Mouse (Mus musculus) E14TG2a.4 (cell line): ENCODE measurements around the gene Dbt.
A peak's percentile ranks its signal among the peaks of the same experiment; 100 is the strongest.

Experiments used
- H3K27me3 ChIP-seq: 2 replicates; pipeline ENCODE4 v1.6.1; 2014; ENCODE audit warnings: low read length, control low read depth; ENCODE audit not compliant: insufficient read depth
- H3K36me3 ChIP-seq: 2 replicates; pipeline ENCODE4 v1.6.1; 2014; ENCODE audit warnings: low read length, control low read depth; ENCODE audit not compliant: insufficient read depth
- H3K4me1 ChIP-seq: replicated peaks from 2 replicates; pipeline ENCODE4 v1.6.1; 2014; ENCODE audit warnings: low read depth, low read length, control low read depth
- H3K4me3 ChIP-seq: replicated peaks from 2 replicates; pipeline ENCODE4 v1.5.1; 2014; ENCODE audit warnings: mild to moderate bottlenecking, low read length
- H3K9me3 ChIP-seq: 2 replicates; pipeline ENCODE4 v1.6.1; 2014; ENCODE audit warnings: low read length, control low read depth
- CTCF ChIP-seq: conservative IDR thresholded peaks from 2 replicates; pipeline ENCODE4 v1.5.1; 2014; ENCODE audit warnings: low read length
- NANOG ChIP-seq: IDR thresholded peaks from 2 replicates; pipeline ENCODE4 v1.6.1; 2014; ENCODE audit warnings: borderline replicate concordance, low read length, mixed read lengths
- POU5F1 ChIP-seq: IDR thresholded peaks from 2 replicates; pipeline ENCODE4 v1.6.1; 2014; ENCODE audit warnings: low read length, borderline replicate concordance

Gene Dbt

DNA sequence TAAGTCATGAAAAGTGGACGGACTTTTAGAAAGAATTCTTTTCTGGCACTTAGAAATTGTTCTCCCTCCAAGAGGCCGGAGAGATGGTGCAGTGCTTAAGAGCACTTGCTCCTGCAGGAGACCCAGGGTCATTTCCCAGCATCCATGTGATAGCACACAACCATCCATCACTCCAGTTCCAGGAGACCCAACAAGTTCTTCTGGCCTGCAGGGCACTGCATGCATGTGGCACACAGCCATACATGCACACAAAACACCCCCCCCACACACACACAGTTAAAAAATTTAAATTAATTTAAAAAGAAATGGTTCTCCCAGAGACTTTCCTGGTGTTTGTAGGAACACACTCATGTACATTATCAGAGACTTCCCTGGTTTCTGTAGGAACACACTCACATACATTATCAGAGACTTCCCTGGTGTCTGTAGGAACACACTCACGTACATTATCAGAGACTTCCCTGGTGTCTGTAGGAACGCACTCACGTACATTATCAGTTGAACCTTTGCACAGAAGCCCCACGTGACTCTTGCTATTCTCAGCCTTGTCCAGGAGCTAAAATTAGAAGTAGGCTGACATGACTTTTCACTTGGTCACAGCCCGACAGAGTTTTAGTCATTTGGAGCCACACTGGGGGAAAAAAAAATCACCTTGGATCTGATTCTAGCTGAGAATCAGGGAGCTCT, 49.7 kb downstream of the Dbt start, which contains the start of gene Lrrc39:
Lrrc39 (plus strand) TSS at position 566 of the 687 bp plus-strand sequence.
- Histone ChIP-seq H3K27me3 (no peaks in the 10 kb centered on the region), H3K4me1 (no peaks in the 10 kb centered on the region), H3K36me3 (no peaks in the 10 kb centered on the region), H3K9me3 (peaks cover 17% of the 10 kb centered on the region), H3K4me3 (no peak within 1 kb of the TSS)
- TF ChIP-seq CTCF (no peak), NANOG (no peak), POU5F1 (no peak)

GRCm38 (mm10) chr3:116563095-116563492, 50.2 kb downstream of the Dbt start:
- Histone ChIP-seq H3K4me3 (no peak overlapping the region), H3K27me3 (no peaks in the 10 kb centered on the region), H3K9me3 (peaks cover 17% of the 10 kb centered on the region), H3K36me3 (no peaks in the 10 kb centered on the region), H3K4me1 (no peaks in the 10 kb centered on the region)
- TF ChIP-seq POU5F1 (no peak), NANOG (no peak), CTCF (no peak)

DNA sequence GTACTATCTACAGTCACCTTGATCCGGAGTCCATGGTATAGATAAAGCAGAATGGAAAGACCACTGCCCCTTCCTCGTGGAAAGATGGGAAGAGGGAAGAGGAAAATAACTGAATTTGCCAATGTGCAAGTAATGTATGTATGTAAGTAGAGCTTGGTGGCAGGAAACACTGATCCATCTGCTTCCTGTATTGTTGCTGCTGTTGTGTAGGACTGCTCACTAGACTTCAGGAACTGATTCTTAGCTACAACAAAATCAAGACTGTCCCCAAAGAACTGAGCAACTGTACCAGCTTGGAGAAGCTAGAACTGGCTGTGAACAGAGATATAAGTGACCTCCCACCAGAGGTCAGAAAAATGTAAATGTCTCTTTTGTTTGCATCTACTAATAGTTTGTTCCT, 57.8 kb downstream of the Dbt start:
- Histone ChIP-seq H3K9me3 (peaks cover 11% of the 10 kb centered on the region), H3K36me3 (no peaks in the 10 kb centered on the region), H3K4me3 (no peak overlapping the region), H3K27me3 (no peaks in the 10 kb centered on the region), H3K4me1 (no peaks in the 10 kb centered on the region)
- TF ChIP-seq NANOG (no peak), CTCF (no peak), POU5F1 (no peak)

- Histone ChIP-seq H3K36me3 (peaks cover 24% of the 10 kb centered on the region), H3K4me1 (peaks cover 17% of the 10 kb centered on the region), H3K4me3 (no peak overlapping the region), H3K9me3 (no peaks in the 10 kb centered on the region), H3K27me3 (no peaks in the 10 kb centered on the region)
- TF ChIP-seq NANOG (peak; percentile 49; the same call in 1 of the 2 replicates), CTCF (peak; percentile 23; the same call in 1 of the 2 replicates), POU5F1 (no peak)
Observed at GRCm38 (mm10) chr3:116577286-116577685, 64.4 kb downstream of the Dbt start.

DNA sequence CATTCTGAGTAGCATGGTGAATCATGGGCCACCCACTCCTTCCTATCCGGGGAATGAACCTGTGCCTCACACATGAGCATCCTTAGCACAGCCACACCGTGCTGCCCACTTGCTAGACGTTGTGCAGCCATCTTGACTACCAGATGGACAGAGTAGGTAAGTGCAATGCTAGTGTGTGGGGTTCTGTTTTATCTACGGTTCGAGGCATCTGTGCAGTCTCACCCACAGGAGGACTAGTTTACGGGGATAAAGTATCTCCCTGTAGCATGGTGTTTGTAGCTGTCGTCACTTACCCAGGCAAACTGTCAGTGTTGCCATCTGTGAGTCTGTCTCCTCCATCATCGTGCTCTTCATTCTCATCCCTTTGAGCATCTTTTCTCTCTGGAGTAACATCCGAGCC, 69.3 kb downstream of the Dbt start:
- TF ChIP-seq POU5F1 (no peak), NANOG (no peak), CTCF (no peak)
- peaks cover 70% of the 10 kb centered on the region for H3K36me3 ChIP-seq
- no peak overlapping the region for H3K4me3 ChIP-seq
- H3K9me3 ChIP-seq = no peaks in the 10 kb centered on the region
- H3K27me3 ChIP-seq = no peaks in the 10 kb centered on the region
- peaks cover 11% of the 10 kb centered on the region for H3K4me1 ChIP-seq

DNA sequence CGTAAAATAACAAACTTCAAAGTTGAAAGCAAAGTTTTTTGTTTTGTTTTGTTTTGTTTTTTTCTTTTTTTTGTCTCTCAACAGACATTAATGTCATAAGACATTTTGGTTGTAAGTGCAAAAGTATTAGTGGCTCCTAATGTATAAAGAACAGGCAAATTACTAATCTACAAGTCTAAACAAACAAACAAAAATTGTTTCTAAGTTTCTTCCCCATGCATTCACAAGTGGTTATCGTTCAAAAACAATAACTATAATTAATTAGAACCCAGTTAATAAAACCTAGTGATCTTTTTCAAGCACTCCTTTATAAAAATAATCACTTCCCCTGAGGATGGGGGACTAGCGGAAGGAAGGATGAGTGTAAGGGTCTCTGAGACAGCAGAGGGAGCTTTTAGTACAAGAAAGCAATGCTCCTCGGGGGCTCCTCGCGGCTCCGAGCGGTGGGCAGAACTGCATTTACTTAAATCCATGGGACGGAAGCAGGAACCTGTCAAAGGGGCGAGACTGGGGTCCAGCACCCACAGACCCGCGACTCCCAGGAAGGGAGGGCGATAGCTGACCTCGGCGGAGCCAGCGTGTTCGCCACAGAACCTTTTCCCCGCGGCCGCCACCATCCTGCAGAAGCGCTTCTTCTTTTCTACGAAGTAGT, 81.3 kb downstream of the Dbt start:
- Histone ChIP-seq H3K27me3 (no peaks in the 10 kb centered on the region), H3K36me3 (peaks cover 32% of the 10 kb centered on the region), H3K9me3 (no peaks in the 10 kb centered on the region), H3K4me3 (peak overlapping the region; percentile 97), H3K4me1 (peaks cover 46% of the 10 kb centered on the region)
- TF ChIP-seq POU5F1 (no peak), CTCF (no peak), NANOG (no peak)

GRCm38 (mm10) chr3:116594728-116595602, 82.1 kb downstream of the Dbt start, which contains the start of gene Sass6:
Sass6 (plus strand) TSS chr3:116594982.
- TF ChIP-seq CTCF = no peak
- TF ChIP-seq POU5F1 = no peak
- TF ChIP-seq NANOG = no peak
- Histone ChIP-seq H3K36me3 (peaks cover 26% of the 10 kb centered on the region), H3K4me3 (peak within 1 kb of the TSS; percentile 97), H3K4me1 (peaks cover 51% of the 10 kb centered on the region), H3K9me3 (no peaks in the 10 kb centered on the region), H3K27me3 (no peaks in the 10 kb centered on the region)

DNA sequence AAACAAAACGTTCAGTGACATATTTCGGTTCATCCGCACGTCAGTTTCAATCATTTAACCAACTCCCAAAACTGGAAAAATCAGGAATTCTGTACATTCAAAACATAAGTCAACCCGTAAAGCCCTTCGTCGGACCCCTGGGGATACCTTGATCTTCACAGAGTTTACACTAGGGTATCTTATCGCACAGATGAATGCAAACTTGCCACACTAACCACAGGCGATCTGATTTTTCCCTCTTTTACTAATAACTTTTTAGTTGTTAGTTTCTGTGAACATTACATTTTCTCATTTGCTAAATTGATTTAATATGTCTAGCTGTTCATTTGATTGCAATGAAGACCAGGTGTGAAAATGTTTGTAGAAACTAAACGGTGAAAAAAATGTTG, 82.7 kb downstream of the Dbt start:
- TF ChIP-seq CTCF (no peak), NANOG (no peak), POU5F1 (no peak)
- peak overlapping the region; percentile 97 for H3K4me3 ChIP-seq
- peaks cover 51% of the 10 kb centered on the region for H3K4me1 ChIP-seq
- H3K9me3 ChIP-seq = no peaks in the 10 kb centered on the region
- peaks cover 19% of the 10 kb centered on the region for H3K36me3 ChIP-seq
- H3K27me3 ChIP-seq = no peaks in the 10 kb centered on the region
